Mouse (Mus musculus) yolk sac, embryonic 10.5 days (tissue): ENCODE measurements around the gene Slc9a9.

Experiments used
- DNase-seq: peaks from one replicate; pipeline ENCODE4 v3.0.0-alpha.2; 2017; ENCODE audit warnings: low spot score

Gene Slc9a9

GRCm38 (mm10) chr9:94950676-94951075 is 281.0 kb downstream of the Slc9a9 start:
- no peak for DNase-seq

DNA sequence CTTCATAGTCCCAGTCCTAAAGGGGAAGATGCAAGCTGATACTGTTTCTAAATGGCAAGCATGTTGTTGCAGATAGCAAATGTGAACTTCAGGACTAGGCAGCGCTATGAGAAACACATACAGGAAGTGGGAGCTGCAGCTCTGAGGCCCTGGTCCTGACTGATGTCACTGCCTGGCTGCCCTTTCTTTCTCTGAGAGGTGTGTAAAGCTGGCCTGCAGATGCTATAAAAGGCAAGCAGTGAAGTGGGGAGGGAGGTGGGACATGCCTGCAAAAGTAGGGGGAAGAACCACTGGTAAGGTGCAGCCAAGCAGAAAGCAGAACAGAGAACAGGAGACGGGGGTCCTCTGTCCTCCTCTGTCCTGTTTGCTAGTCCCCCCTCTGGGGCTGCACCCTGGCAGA is 285.9 kb downstream of the Slc9a9 start:
- no peak for DNase-seq

- no peak for DNase-seq
Measured at GRCm38 (mm10) chr9:94958382-94958781, 288.7 kb downstream of the Slc9a9 start.

DNA sequence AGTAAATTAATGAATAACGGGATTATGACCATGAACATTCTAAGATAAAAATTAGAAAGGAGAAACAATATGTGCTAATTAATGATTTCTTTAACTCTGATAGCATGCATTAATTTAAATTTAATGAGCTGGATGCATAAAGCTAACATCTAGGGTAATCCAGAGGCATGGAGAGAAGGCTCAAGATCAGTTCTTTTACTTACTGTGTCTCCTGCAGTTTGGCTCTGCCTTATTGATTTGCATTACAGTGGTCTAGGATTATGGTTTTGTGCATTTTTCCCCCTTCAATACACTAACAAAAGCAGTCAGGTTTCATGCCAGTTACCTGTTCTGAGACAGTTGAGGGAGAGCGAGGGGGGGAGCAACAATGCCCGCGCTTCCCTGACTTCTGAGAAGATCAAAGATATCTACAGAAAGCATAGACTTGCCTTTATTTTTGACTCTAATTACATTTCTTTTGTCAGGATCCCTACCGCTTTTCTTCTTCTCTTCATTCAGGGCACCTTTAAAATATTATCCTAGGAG is 298.9 kb downstream of the Slc9a9 start:
- no peak for DNase-seq

DNA sequence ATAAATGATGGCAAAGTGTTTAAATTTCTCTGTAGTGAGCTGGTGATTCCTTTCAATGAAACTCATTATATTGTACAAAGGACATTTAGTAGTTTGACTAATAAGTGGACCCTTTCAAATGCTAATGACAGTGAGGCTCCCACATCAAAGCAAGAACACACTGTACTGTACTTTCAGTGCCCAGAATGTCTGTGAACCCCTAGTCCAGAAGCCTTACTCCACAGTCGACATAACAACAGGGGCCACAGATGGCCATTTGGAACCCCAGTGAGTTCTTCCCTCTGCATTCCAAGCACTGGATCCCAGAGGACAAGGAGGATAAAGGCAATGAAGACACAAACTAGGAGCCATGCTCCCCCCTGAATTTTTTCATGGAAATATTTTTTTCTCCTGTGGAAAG is 299.4 kb downstream of the Slc9a9 start:
- no peak for DNase-seq

- DNase-seq, result no peak
Measured at GRCm38 (mm10) chr9:94972021-94972420, 302.3 kb downstream of the Slc9a9 start.

GRCm38 (mm10) chr9:94972693-94973092 is 303.0 kb downstream of the Slc9a9 start:
- no peak for DNase-seq

- no peak for DNase-seq
Measured at GRCm38 (mm10) chr9:94976191-94976590, 306.5 kb downstream of the Slc9a9 start.

GRCm38 (mm10) chr9:94993575-94993974 is 323.9 kb downstream of the Slc9a9 start:
- no peak for DNase-seq

DNA sequence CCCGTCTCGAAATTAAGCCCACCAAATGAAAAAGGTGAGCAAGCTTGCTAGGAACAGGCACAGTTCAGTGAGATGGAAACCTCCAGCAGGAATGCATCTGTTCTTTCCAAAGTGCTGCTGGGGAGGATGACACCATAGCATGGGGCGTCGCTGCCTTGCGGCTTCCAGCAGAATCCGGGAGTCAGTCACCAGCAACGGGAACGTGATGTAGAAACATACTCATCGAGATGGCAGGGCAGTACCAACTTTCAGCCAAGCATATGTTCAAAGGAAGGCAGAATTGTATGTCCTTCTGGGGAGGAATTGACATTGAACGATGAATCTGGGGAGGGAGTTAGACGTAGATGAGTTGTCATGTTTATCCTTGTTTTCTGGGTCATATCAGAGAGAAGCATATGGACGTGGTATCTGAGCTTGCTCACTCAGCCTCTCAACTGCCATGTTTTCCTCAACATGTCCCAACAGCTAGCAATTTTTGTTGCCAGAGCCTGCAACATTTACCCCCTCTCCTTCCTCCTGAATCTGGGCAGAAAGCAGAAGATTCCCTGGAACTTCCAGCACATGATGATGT is 350.5 kb downstream of the Slc9a9 start:
- no peak for DNase-seq

DNA sequence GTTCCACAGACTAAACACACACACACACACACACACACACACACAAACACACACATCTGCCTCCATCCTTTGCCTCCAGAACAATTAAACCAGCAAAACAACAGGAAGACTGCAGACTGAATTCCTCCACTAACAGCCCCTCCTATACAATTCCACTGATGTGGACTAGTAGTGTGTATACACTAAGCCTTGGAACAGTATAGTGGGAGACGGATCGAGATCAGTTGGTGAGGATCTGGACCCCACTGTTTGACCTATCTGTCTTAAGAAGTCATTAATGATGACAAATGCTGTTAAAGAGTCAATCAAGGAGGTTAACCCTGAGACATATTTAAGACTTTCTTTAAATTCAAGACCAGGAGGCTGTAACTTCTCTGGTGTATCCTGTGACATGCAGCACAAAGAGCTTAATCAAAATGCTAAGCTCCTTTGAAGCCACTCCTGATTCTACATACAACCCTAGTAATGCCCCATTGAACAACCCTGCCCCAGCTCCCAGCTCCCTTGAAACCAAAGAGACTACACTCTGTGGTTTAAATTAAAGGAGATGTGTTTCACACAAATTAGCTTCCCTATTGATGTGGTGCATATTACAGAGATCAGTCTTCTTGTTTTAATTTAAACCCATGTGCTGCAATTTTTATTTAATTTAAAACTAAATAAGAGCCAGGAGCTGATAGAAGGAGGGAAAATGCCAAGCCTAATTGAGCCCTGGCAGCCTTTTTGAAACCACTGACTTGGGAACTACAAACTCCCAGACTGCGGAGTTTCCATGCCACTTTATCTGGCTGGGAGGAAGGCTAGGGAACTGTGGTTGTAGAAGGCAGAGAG is 364.6 kb downstream of the Slc9a9 start:
- DNase-seq, result no peak

DNA sequence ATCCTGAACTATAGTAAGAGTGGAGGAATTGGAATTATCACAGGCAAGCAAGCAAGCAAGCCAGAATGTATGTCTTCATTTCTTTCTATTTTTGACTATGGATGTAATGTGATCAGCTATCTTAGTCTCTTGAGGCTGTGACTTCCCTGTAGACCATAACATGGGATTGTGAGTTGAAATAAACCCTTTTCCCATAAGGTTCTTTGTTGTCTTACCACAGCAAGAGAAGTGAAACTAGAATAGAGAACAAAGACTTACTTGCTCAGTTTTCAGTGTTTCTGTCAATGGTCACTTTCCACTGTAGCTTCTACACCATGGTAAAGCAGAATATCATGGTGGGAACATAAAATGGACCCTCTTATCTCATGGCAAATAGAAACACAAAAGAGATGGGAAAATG is 366.5 kb downstream of the Slc9a9 start:
- no peak for DNase-seq

DNA sequence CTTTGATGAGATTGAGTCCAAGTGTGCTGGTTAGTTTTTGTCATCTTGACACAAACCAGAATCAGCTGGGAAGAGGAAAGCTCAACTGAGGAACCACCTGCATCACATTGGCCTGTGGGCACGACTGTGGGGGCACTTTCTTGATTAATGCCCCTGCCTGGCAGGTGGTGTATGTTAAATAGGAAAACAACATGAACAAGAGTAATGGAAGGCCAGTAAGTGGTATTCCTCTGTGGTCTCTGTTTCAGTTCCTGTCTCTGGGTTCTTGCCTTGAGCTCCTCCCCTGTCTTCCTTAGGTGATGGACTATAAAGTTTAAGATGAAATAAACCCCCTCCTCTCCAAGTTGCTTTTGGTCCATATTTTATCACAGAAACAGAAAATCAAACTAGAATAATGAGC is 372.7 kb downstream of the Slc9a9 start:
- DNase-seq, result no peak

- no peak for DNase-seq
Measured at GRCm38 (mm10) chr9:95052160-95052559, 382.5 kb downstream of the Slc9a9 start.

DNA sequence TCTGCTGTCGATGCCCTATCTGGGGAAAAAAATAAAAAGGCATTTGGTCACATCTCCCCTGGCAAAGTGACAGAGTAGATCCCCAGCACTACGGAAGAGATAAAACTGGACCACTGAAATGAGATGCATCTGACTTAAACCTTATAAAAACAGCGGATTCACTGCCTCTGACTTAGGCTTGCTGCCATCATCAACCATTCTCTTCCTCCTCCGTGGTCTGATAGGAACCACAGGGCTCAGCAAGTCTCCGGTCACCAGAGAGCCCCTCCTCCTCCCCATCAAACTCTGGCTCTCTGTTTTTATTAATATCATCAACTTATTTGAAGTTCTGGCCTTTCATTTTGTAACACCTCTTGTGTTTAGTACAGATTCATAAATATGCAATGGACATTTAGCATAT is 383.5 kb downstream of the Slc9a9 start:
- DNase-seq, result no peak

DNA sequence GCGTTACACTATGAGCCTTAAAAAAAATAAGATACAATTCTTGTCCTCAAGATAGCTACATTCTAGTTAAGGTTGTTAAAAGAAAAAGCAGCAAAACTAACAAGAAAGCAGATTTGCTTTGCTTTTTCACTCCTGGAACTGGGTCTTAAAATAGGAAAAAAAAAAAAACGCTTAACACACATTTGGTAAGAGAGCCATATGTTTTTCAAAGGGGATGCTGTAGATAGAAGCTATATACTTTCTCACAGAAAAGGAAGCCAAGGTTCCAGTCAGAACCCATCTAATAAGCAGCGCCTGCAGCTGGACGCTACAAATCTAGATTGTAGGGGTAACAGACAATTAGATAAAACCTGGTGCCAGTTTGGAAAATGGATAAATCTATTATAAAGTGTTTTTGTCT is 386.1 kb downstream of the Slc9a9 start:
- DNase-seq, result no peak

GRCm38 (mm10) chr9:95060702-95061101 is 391.0 kb downstream of the Slc9a9 start:
- no peak for DNase-seq

DNA sequence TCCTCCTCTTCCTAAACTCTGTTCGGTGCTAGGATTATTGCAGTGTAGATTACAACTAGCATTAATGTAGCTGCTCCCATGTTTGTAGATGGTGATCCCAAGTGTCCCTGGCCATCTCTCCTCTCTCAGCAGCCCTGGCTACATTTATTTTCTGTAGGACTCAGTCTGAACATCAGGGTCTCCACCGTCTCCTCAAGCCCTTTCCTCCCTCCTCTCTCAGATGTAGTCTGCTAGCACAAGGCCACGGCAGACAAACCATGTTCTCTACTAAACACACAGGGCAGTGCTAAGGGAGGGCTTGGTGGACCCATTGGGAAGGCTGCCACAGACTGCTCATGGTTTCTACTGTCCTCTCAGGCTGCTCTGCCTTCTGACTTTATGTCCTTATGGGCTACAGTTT is 397.3 kb downstream of the Slc9a9 start:
- no peak for DNase-seq

GRCm38 (mm10) chr9:95068466-95068865 is 398.8 kb downstream of the Slc9a9 start:
- no peak for DNase-seq

DNA sequence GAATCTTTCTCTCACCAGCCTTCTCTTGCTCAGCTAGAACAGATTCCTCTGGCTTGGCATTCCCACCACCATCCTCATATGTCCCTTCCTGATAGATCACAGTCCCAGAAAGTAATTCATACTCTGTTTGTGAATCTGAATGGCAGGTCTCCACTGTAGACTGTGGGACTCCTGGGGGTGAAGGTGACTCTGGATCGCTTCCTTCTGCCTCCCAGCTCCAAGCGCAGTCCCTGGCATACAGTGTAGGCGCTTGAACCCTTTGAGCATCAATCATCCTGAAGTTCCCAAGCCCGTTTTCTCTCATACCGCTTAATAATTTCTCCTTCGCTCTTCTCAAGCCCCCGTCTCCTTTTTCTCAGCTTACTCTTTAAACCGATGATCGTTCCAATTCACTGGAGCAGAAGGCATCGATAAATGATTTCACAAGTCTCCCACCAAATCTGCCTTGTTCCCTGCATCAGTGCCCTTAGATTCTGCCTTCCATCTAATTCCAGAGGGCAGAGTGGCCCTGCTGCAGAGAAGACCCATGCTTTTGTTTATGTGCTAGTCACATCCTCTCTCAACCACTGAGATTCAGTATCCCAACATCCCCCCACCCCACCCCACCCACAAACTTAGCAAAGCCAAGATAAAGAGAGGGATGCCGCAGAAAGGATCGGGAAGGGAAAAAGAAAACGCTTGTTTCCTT is 401.3 kb downstream of the Slc9a9 start:
- no peak for DNase-seq

- DNase-seq, result peak; percentile 16
Measured at GRCm38 (mm10) chr9:95072450-95072955, 402.8 kb downstream of the Slc9a9 start.

DNA sequence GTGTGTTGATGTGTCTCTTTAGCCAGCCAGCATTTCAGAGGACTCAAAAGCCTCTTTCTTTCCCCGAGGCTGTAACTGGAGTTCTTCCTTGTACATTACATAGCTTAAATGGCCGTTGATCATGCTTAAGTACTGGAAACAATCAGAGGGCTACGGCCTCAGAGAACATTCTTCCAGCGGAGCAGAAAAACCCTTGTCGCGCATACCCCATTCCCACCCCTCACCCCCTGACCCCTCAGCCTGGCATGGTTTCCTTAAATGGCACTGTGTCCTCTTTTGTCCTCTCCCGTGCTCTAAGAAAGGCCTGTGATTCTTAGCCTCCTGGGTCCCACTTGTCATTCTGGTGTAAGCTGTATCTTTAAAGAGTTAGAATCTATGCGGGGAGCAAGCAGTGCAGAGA is 404.0 kb downstream of the Slc9a9 start:
- DNase-seq, result no peak

GRCm38 (mm10) chr9:95075856-95076255 is 406.1 kb downstream of the Slc9a9 start:
- no peak for DNase-seq
